Mouse (Mus musculus): ENCODE results near the gene Zfp36. TPM values are rescaled to one million over a fixed set of nuclear protein-coding genes. Genes with fewer than 3 reads are reported as not detected.

Gene Zfp36
- polyA plus RNA-seq (2021), result 90.4 TPM

DNA sequence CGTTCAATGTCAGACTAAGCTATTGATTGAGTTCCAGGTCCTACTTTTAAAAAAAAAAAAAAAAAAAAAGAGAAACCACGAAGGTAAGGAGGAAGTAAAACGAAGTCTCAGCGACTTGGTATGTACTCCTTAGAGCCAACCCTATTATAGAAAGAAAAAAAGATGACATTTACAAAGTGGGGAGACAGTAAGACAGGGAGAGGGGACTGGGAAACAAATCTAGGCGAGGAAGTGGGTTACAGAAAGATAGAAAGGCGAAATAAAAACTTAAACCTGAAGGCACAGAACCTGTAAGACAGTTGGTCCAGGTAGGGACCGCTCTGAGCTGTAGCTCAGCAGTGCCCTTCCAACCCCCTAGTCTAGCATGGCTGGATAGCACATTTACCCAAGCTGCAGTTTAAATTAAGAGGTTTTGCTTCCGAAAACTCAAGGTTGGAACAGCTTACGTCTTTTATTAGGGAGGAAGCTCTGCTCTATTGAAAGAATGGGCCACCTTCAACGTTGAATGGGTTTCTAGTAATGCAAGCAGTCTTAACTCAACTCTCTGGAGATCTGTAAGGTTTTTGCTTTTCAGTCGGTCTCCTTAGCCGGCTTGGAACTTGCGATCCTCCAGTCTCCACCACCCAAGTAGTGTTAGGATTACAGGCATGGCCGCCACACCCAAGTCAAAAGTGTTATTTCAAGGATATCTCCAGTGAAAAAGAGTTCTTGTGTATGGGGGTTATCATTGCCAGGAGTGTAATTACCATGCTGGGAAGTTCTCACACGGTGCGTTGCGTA, at the start of gene Zfp36:
Gene Zfp36, minus strand, starts transcription at position 17 of the 780 bp plus-strand sequence.
- ChIA-PET CTCF (interaction anchor here (1.3 kb wide), 1 partner anchor 29 kb away, joined by 3 read pairs; no protein-coding TSS in a partner anchor), POLR2A (interaction anchor here (0.6 kb wide), 1 partner anchor 340 kb away, joined by 4 read pairs; no protein-coding TSS in a partner anchor)
- no peaks in the 10 kb centered on the region for H3K27me3 ChIP-seq
- TF ChIP-seq CTCF (IDR thresholded peaks at IDR 0.05), result no peak
- in situ Hi-C loops (cut with MboI; ENCODE audit: low pct_unique_long_range_greater_than_20kb), result no loop called here
- ATAC-seq (no peak), DNase-seq (ENCODE audit: low read depth, low spot score) (no peak)

DNA sequence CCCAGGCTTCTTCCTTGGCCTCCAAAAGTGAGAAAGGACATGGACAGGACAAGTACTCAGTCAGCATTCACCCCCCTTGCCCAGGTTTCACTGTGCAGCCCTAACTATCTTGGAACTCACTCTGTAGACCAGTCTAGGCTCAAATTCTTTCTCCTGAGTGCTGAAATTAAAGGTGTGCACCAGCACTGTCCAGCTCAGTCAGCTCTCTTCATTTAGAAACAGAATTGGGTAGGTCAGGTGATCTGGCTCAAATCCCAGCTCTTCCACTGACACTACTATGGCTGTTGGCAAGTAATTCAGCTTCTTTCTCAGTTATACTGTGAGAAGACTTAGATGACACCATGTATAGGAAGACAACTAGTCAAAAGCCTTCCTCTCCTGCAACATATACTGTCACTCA, 47.7 kb upstream of the Zfp36 start:
- no peaks in the 10 kb centered on the region for H3K27me3 ChIP-seq
- DNase-seq (ENCODE audit: low read depth, low spot score), result no peak
- POLR2A ChIA-PET, result no interaction called here
- no peak for TF ChIP-seq CTCF (IDR thresholded peaks at IDR 0.05)
- in situ Hi-C loops (cut with MboI; ENCODE audit: low pct_unique_long_range_greater_than_20kb), result no loop called here
- CTCF ChIA-PET, result no interaction called here
- ATAC-seq, result no peak

DNA sequence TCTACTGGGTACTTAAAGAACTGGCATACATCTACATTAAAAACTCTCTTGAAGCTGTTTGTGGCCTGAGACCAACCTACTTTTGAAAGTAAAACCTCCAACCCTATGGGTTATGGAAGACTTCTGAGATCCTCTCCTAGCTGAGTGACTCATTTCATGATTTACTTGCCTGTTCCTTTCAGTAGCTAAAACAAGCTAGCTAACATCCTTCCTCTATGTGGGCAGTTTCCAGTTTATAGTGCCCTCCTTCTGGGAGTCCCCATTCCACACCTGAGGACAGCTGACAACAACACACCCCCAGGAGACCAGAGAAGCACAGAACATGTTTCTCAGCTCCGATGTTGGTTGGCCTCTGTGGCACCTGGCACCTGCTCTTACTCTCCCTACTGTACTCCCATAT, 43.0 kb upstream of the Zfp36 start:
- no peak for TF ChIP-seq CTCF (IDR thresholded peaks at IDR 0.05)
- POLR2A ChIA-PET, result interaction anchor here (1.1 kb wide), 1 partner anchor 12 kb away, joined by 6 read pairs; no protein-coding TSS in a partner anchor
- H3K27me3 ChIP-seq, result no peaks in the 10 kb centered on the region
- CTCF ChIA-PET, result interaction anchor here (1.0 to 1.6 kb wide), 2 partner anchors 14 to 174 kb away, joined by 3 read pairs; partner anchors contain the start of gene Gmfg
- DNase-seq (ENCODE audit: low read depth, low spot score), result no peak
- ATAC-seq, result no peak
- in situ Hi-C loops (cut with MboI; ENCODE audit: low pct_unique_long_range_greater_than_20kb), result no loop called here

DNA sequence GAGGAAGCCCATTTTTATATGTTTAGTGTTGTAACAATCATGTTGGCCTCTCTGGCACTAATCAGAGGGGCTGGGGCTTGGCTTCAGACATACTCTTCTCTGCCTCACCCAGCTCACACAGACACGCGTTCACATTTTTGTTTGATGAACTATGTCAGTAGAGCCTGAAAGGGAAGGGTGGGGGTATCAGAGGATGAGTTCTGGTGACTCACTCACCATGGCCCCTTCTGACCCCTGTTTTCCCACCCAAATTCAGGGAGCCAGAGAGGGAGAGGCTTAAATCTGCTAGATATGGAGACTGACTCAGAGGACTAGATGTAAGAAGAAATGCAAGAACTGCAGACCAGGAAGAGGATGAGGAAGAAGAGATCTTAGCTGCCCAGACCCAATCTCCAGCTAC, 39.4 kb upstream of the Zfp36 start:
- POLR2A ChIA-PET, result interaction anchor here (0.5 kb wide), 1 partner anchor 1358 kb away, joined by 3 read pairs; no protein-coding TSS in a partner anchor
- in situ Hi-C loops (cut with MboI; ENCODE audit: low pct_unique_long_range_greater_than_20kb), result no loop called here
- ATAC-seq (peak; percentile 4), DNase-seq (ENCODE audit: low read depth, low spot score) (no peak)
- TF ChIP-seq CTCF (IDR thresholded peaks at IDR 0.05), result no peak
- no peaks in the 10 kb centered on the region for H3K27me3 ChIP-seq
- CTCF ChIA-PET, result interaction anchor here (1.4 kb wide), 1 partner anchor 12 kb away, joined by 10 read pairs; no protein-coding TSS in a partner anchor

DNA sequence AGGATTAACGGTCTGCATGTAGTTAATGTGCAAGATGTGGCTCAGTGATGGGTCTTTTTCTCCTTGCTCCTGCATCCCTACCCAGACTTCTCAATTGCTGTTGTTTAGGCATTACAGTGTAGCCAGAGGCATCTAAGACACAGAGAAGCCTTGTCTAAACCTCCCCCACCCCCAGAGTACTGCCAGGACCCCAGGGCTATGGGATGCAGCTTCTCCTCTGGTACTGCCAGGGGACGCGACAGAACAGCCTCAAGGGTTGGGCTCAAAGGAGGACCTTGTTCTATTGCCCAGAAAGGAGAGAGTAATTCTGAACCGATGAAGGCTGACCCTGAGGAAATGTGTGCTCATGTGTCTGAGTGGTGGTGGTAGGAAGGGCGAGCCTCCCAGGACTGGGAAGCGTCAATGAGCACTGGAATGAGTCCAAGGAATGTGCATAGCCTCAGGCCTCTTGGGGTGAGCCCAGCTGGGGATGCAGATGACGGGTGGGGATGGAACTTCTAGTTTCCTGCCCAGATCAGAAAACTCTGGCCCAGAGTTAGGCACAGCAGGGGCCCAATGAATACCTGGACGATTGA, 38.1 kb upstream of the Zfp36 start:
- ChIA-PET CTCF (no interaction called here), POLR2A (interaction anchor here (1.0 kb wide), 1 partner anchor 25 kb away, joined by 3 read pairs; no protein-coding TSS in a partner anchor)

DNA sequence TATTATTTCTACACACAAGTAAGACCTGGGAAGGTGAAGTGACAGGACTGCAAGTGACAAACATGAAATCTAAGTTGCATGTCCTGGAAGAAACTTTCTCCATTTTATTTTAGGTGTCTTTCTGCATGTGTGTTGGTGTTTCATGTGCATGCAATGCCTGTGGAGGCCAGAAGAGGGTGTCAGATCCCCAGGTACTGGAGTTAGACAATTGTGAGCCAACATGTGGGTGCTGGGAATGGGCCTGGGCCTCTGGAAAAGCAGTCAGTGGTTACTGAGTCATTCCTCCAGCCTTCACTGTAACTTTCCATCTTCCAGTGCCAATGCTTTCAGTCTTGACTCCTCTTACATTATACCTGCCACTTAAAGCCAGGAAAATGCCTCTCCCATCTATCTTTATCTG, 37.3 kb upstream of the Zfp36 start:
- in situ Hi-C loops (cut with MboI; ENCODE audit: low pct_unique_long_range_greater_than_20kb), result no loop called here
- DNase-seq (ENCODE audit: low read depth, low spot score) (no peak), ATAC-seq (no peak)
- H3K27me3 ChIP-seq, result no peaks in the 10 kb centered on the region
- TF ChIP-seq CTCF (IDR thresholded peaks at IDR 0.05), result peak; percentile 68
- POLR2A ChIA-PET, result no interaction called here
- CTCF ChIA-PET, result interaction anchor here (1.4 kb wide), 1 partner anchor 20 kb away, joined by 5 read pairs; the partner anchor contains the start of gene Gmfg

More for the DNA sequence above, 38.1 kb upstream of the Zfp36 start:
- no peaks in the 10 kb centered on the region for H3K27me3 ChIP-seq
- DNase-seq (ENCODE audit: low read depth, low spot score) (peak; percentile 88), ATAC-seq (peak; percentile 92)
- in situ Hi-C loops (cut with MboI; ENCODE audit: low pct_unique_long_range_greater_than_20kb), result no loop called here
- no peak for TF ChIP-seq CTCF (IDR thresholded peaks at IDR 0.05)

DNA sequence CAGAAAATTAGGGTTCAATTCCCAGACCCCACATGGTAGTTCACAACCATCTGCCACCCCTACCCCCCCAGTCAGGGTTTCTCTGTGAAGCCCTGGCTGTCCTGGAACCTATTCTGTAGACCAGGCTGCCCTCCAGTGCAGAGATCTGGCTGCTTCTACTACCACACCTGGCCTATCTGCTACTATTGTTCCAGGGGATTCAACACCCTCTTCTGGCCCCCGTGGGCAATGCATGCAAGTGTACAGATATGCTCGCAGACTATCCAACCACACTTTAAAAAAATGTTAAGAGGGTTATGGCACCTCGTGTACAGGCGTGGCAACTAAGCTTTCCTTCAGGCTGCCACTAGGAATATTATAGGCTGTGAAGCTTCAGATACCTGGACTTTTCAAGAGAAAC, 32.8 kb upstream of the Zfp36 start:
- no peak for TF ChIP-seq CTCF (IDR thresholded peaks at IDR 0.05)
- in situ Hi-C loops (cut with MboI; ENCODE audit: low pct_unique_long_range_greater_than_20kb), result no loop called here
- ChIA-PET POLR2A (no interaction called here), CTCF (no interaction called here)
- H3K27me3 ChIP-seq, result no peaks in the 10 kb centered on the region
- ATAC-seq, result no peak
- DNase-seq (ENCODE audit: low read depth, low spot score), result no peak

DNA sequence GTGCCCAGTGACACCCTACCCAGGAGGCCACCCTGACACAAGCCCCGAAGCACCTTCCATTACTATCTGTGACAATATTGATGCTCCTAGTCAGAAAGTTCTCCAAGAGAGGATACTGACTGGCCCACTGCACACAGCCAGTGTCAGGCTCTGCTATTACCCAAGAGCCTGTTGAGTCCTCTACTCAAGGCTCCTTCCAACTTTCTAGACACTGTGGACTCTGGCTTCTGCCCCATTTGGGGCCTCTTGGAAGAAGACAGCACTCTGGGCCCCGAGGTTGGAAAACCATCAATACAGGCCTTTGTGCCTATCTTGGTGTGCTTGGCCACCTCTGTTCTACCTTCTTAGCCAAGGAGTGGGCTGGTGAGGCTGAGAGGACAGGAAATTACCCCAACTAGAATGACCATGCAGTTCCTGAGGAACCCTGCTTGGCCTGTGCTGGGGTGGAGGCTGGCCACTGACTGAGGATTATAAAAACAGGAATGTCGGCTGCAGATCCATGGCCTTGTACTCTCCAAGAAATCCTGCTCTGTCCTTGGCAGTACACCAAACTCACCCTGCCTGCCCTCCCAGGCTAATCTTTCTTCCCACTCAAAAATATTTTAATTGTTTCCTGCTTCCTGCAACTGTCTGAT, 30.9 kb upstream of the Zfp36 start:
- H3K27me3 ChIP-seq, result no peaks in the 10 kb centered on the region
- in situ Hi-C loops (cut with MboI; ENCODE audit: low pct_unique_long_range_greater_than_20kb), result no loop called here
- TF ChIP-seq CTCF (IDR thresholded peaks at IDR 0.05), result no peak
- CTCF ChIA-PET, result interaction anchor here (1.0 kb wide), 1 partner anchor 21 kb away, joined by 3 read pairs; no protein-coding TSS in a partner anchor
- DNase-seq (ENCODE audit: low read depth, low spot score) (no peak), ATAC-seq (no peak)
- POLR2A ChIA-PET, result no interaction called here

DNA sequence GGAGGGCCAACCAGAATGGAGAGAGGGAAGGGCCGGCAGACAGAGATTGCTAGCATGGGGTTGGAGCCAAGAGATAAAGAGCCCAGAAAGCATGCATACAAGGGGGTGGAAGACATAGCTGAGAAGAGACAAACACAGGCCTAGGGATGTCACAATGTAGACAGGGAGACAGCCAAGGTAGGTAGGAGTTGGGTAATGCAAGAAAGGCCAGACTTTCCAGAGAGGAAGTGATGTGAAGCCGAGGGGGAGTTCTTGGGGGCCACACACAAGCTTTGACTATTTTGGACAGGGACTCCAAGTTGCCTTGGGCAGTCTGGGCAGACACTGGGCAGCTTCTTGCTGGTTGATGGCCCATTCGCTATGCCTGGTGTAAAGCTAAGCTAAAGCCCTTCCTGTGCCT, 21.9 kb upstream of the Zfp36 start:
- CTCF ChIA-PET, result no interaction called here
- no peak for DNase-seq (ENCODE audit: low read depth, low spot score)
- in situ Hi-C loops (cut with MboI; ENCODE audit: low pct_unique_long_range_greater_than_20kb), result no loop called here

DNA sequence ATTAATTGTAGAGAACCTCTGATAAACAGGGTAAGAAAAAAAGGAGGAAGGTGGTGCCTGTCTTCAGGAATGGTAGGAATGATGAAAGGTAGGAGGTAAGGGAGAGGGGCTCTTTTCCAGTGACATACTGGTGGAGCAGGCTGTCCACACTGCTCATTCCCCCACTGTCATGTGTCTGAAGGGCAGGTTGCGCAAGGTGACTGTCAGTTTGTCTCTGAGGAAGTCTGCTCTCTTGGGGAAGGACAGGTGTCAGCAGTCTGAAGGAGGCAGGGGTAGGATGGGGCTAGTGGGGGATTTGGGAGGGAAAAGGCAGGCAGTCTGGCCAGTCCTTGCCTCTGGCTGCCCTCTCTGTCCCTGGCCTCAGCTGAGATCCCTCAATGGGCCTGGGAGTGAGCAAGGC, 21.0 kb upstream of the Zfp36 start:
- no peaks in the 10 kb centered on the region for H3K27me3 ChIP-seq
- DNase-seq (ENCODE audit: low read depth, low spot score), result no peak
- in situ Hi-C loops (cut with MboI; ENCODE audit: low pct_unique_long_range_greater_than_20kb), result no loop called here
- ATAC-seq, result no peak
- CTCF ChIA-PET, result no interaction called here
- no peak for TF ChIP-seq CTCF (IDR thresholded peaks at IDR 0.05)
- POLR2A ChIA-PET, result no interaction called here

More for the DNA sequence above, 21.9 kb upstream of the Zfp36 start:
- no peaks in the 10 kb centered on the region for H3K27me3 ChIP-seq
- POLR2A ChIA-PET, result no interaction called here
- no peak for TF ChIP-seq CTCF (IDR thresholded peaks at IDR 0.05)
- no peak for ATAC-seq

Measured in Patski (cell line).